Mouse (Mus musculus) hindbrain, embryonic 11.5 days (tissue): ENCODE measurements around the gene Ror2. TPM values are rescaled to one million over a fixed set of nuclear protein-coding genes. Genes with fewer than 3 reads are reported as not detected.
"Not testable (repeated sequence)": the region's sequence is repeated elsewhere in the genome, so short reads cannot be mapped to it uniquely, and the experiment has no call there.

Experiments used
- ATAC-seq: fragments of 200-750 bp; cut with Nextera tagmentation; 2 replicates; pipeline ENCODE4 v1.8.0; 2017; ENCODE audit warnings: mild to moderate bottlenecking, moderate TSS enrichment, moderate library complexity; ENCODE audit not compliant: low FRiP score
- DNase-seq: peaks from one replicate; pipeline ENCODE4 v3.0.0-alpha.2; 2015; ENCODE audit warnings: low spot score
- H3K27ac ChIP-seq: fragments of 300-500 bp; sonication (generic); 2 replicates; pipeline ENCODE4 v1.5.1; 2014; ENCODE audit warnings: mild to moderate bottlenecking, low read depth, low read length
- H3K27me3 ChIP-seq: fragments of 300-500 bp; sonication (generic); 2 replicates; pipeline ENCODE4 v1.6.1; 2014; ENCODE audit warnings: mild to moderate bottlenecking, low read length, moderate library complexity, mixed read lengths; ENCODE audit not compliant: control insufficient read depth, insufficient read depth
- H3K36me3 ChIP-seq: fragments of 300-500 bp; sonication (generic); 2 replicates; pipeline ENCODE4 v1.6.1; 2014; ENCODE audit warnings: mild to moderate bottlenecking, low read length, moderate library complexity, mixed read lengths; ENCODE audit not compliant: control insufficient read depth, insufficient read depth
- H3K4me1 ChIP-seq: fragments of 300-500 bp; sonication (generic); replicated peaks from 2 replicates; pipeline ENCODE4 v1.6.1; 2014; ENCODE audit warnings: low read length, mixed read lengths; ENCODE audit not compliant: control insufficient read depth, insufficient read depth
- H3K4me2 ChIP-seq: fragments of 300-500 bp; sonication (generic); replicated peaks from 2 replicates; pipeline ENCODE4 v1.6.1; 2014; ENCODE audit warnings: mild to moderate bottlenecking, low read depth, low read length
- H3K4me3 ChIP-seq: fragments of 300-500 bp; sonication (generic); 2 replicates; pipeline ENCODE4 v1.5.1; 2014; ENCODE audit warnings: low read depth, low read length
- H3K9ac ChIP-seq: fragments of 300-500 bp; sonication (generic); 2 replicates; pipeline ENCODE4 v1.6.1; 2014; ENCODE audit warnings: low read depth, low read length
- H3K9me3 ChIP-seq: fragments of 300-500 bp; sonication (generic); 2 replicates; pipeline ENCODE4 v1.6.1; 2016; ENCODE audit warnings: low read length; ENCODE audit not compliant: control insufficient read depth
- WGBS: fragments of 180-500 bp; shearing (Covaris S2); extraction: QIAGEN DNeasy Blood & Tissue Kit; methylation state at CpG from one replicate; pipeline ENCODE4 v1.1.7; 2014; 5-methylcytosine and 5-hydroxymethylcytosine counted together
- polyA plus RNA-seq: library from polyadenylated mRNA; unstranded; fragments of >200 nt; fragmentation: Nextera tagmentation; extraction: Ambion mirVana; gene quantifications from 2 replicates; pipeline ENCODE4 v1.2.1, GENCODE M21; 2014

The Ror2 gene
- polyA plus RNA-seq, result 5.4 TPM in 2 replicates

DNA sequence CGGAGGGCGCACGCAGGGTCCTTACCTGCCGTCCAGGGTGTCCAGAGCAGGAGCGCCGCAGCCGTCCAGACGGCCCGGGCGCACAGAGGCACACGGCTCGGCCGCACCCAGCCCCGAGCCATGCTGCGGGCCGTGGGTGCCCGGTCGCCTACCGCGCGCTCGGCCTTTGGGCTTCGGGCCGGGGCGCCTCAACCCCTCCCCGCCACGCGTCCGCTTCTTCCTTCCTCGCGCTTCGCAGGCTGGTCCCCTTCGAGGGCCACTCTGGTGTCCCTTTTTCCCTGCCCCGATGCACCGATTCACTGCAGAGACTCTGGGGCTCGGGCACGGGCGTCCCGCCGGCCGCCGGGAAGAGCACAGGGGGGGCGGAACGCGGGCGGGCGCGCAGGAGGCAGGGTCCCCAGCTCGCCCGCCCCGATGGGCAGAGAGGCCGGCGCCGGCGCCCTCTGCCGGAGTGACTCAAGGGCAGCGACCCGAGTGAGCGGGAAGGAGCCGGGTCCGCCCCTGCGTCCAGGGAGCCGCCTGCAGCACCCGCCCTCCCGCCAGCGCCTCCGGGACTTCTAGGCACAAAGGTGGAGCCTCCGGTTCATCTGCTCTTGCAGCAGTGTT is at the start of gene Ror2:
Ror2 (minus strand) TSS at position 369 of the 606 bp plus-strand sequence.
- H3K4me2 ChIP-seq, result peak within 1 kb of the TSS; percentile 78
- peak; percentile 76 for ATAC-seq
- H3K36me3 ChIP-seq, result no peaks in the 10 kb centered on the region
- H3K4me1 ChIP-seq, result peaks cover 3% of the 10 kb centered on the region; the same call in 1 of the 2 replicates
- H3K4me3 ChIP-seq, result peak within 1 kb of the TSS; percentile 61
- H3K9ac ChIP-seq, result peak within 1 kb of the TSS; percentile 67
- WGBS, result under 1% methylated on average over 66 of the region's 68 CpGs
- peaks cover 7% of the 10 kb centered on the region for H3K27me3 ChIP-seq
- DNase-seq, result peak; percentile 88
- peak within 1 kb of the TSS; percentile 60; the same call in 1 of the 2 replicates for H3K27ac ChIP-seq
- no peaks in the 10 kb centered on the region for H3K9me3 ChIP-seq

DNA sequence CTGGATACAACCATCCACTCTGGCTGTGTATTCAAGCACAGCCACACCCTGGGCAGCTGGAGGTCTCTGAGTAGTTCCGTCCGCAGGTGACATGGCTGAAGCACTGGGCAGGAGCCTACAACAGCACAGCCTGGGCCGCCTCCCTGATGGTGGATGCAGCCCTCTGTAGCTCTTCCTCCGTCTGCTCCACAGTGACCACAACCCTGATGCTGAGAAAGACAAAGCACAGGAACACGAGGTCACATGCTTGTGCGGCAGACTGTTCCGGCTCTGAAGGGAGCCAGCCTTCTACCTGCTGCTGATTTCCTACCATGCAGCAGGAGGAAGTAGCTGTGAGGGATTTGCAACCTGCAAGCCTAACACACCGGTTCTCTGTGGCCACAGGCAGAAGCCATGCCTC is 47.8 kb upstream of the Ror2 start:
- Histone ChIP-seq H3K27me3 (no peaks in the 10 kb centered on the region), H3K27ac (no peak overlapping the region), H3K9me3 (no peaks in the 10 kb centered on the region), H3K4me3 (no peak overlapping the region), H3K9ac (no peak overlapping the region), H3K4me1 (no peaks in the 10 kb centered on the region), H3K36me3 (peaks cover 8% of the 10 kb centered on the region), H3K4me2 (no peak overlapping the region)
- 95% methylated on average over 8 of the region's 8 CpGs for WGBS
- no peak for ATAC-seq
- no peak for DNase-seq

DNA sequence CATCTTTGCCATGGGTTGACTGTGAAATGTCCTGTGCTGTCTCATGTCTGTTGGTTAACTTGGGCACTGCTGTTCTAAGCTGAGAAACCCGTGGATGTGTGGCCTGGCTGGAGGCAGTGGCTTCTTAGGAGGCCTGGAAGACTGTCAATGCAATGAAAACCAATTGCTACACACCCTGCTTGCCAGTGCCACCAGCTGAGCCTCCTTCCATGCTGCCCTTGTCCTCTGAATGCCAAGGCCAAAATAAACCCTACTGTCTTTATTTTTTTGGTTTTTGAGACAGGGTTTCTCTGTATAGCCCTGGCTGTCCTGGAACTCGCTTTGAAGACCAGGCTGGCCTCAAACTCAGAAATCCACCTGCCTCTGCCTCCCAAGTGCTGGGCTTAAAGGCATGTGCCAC is 44.3 kb upstream of the Ror2 start:
- ATAC-seq, result no peak
- 87% methylated on average over 2 of the region's 2 CpGs for WGBS

DNA sequence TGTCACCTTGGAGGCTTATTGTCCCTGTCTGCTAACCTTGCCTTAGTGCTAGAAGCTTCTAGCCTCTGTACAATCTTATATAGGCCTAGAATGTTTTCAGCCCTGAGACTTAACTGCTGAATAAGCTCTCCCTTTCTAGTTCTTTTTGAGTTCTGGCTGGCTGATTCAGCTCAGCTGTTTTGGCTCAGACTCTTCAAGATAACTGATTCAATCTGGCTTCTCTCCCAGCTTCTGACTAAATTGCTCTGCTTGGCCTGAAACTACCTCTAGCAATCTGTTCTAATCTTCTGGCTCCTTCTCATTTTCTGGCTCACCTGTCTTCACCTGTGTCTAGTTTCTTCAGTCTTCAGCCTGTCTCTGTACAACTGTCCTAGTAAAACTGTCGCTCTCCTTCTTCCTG is 39.6 kb upstream of the Ror2 start:
- Histone ChIP-seq H3K36me3 (no peaks in the 10 kb centered on the region), H3K27me3 (no peaks in the 10 kb centered on the region), H3K9ac (no peak overlapping the region), H3K4me1 (no peaks in the 10 kb centered on the region), H3K4me3 (no peak overlapping the region), H3K9me3 (no peaks in the 10 kb centered on the region), H3K27ac (no peak overlapping the region), H3K4me2 (no peak overlapping the region)
- DNase-seq, result no peak
- no peak for ATAC-seq
- WGBS, result 92% methylated on average over 1 of the region's 1 CpGs

More for the DNA sequence above, 44.3 kb upstream of the Ror2 start:
- Histone ChIP-seq H3K27me3 (no peaks in the 10 kb centered on the region), H3K36me3 (peaks cover 3% of the 10 kb centered on the region; the same call in 1 of the 2 replicates), H3K9me3 (no peaks in the 10 kb centered on the region), H3K4me2 (no peak overlapping the region), H3K4me1 (no peaks in the 10 kb centered on the region), H3K27ac (no peak overlapping the region), H3K9ac (no peak overlapping the region), H3K4me3 (no peak overlapping the region)
- DNase-seq, result no peak

DNA sequence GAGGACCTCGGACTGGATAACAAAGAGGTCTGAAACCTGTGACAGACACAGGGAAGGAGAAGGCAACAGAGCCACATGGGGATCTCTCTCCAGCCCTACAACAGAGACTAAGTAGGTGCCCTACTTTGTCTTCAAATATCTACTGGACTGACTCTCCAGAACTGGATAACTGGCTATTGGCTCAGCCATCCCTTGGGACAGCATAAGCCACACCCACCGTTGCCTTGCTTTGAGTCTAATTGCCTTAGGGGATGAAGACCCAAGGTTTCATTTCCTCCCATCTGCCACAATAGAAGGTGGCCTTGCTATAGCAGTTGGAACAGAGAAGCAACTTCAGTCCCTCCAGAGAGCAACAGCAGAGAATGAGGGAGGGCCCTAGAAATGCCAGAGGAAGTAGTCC is 37.7 kb upstream of the Ror2 start:
- no peak overlapping the region for H3K9ac ChIP-seq
- 72% methylated on average over 2 of the region's 2 CpGs for WGBS
- H3K27me3 ChIP-seq, result no peaks in the 10 kb centered on the region
- H3K36me3 ChIP-seq, result no peaks in the 10 kb centered on the region
- no peaks in the 10 kb centered on the region for H3K4me1 ChIP-seq
- no peak for DNase-seq
- no peaks in the 10 kb centered on the region for H3K9me3 ChIP-seq
- no peak for ATAC-seq
- H3K4me2 ChIP-seq, result no peak overlapping the region
- no peak overlapping the region for H3K27ac ChIP-seq
- no peak overlapping the region for H3K4me3 ChIP-seq

DNA sequence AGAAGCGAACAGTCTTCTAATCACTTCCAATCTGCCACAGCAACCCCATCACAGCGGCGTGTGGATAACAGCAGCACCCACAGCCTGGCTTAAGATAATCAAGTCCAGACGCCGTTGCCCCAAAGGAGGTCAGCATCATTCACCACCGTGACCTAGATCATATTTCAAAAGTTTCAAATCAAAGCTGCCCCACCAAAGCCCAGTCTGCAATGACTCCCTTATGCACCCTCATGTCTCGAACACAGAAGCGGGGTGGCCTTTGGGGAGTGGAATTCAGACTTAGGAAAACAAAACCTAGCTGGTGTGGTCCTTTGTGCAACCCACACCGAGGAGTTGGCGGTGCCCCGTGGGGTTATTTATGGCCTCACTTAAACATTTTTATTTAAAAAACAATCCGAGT is 35.0 kb upstream of the Ror2 start:
- 70% methylated on average over 12 of the region's 12 CpGs for WGBS
- no peaks in the 10 kb centered on the region for H3K27me3 ChIP-seq
- no peaks in the 10 kb centered on the region for H3K36me3 ChIP-seq
- H3K4me2 ChIP-seq, result no peak overlapping the region
- no peak overlapping the region for H3K4me3 ChIP-seq
- no peaks in the 10 kb centered on the region for H3K4me1 ChIP-seq
- no peak overlapping the region for H3K27ac ChIP-seq
- no peaks in the 10 kb centered on the region for H3K9me3 ChIP-seq
- no peak for ATAC-seq
- H3K9ac ChIP-seq, result no peak overlapping the region
- DNase-seq, result peak; percentile 11

DNA sequence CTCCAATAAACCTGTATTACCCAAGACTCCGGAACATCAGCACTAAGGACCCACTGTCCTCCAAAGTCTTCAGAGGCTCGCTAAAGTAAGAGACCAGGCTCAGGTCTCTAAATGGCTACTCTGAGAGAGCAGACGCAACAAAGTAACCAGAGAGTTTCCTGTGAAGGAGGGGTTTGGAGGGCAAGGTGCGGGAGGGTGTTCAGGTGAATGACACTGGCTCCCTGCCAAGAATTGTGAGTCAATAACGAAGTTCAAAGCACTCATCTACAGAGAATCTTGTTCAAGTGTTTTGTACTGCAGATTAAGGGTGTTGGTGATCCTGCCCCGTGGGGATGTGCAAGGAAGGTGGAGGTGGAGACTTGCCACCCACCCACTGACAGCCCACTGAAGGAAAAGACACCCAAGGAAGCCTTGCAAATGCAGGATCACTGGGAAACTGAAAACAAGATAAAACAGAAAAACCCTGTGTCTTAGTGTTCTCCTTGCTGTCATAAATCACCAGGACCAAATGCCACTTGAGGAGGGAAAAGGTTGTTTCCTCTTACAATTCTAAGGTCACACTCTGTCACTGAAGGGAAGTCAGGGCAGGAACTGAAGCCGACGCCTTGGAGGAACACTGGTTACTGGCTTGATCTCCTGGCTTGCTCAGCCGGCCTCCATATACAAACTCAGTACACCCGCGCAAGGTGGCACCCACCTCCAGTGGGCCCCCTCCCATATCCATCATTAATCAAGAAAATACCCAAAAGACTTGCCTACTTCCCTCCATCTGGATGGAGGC is 30.8 kb upstream of the Ror2 start:
- no peak for ATAC-seq
- Histone ChIP-seq H3K27ac (no peak overlapping the region), H3K9me3 (no peaks in the 10 kb centered on the region), H3K9ac (no peak overlapping the region), H3K4me3 (no peak overlapping the region), H3K4me2 (no peak overlapping the region), H3K27me3 (no peaks in the 10 kb centered on the region), H3K4me1 (no peaks in the 10 kb centered on the region), H3K36me3 (no peaks in the 10 kb centered on the region)
- no peak for DNase-seq
- WGBS, result 74% methylated on average over 11 of the region's 11 CpGs

DNA sequence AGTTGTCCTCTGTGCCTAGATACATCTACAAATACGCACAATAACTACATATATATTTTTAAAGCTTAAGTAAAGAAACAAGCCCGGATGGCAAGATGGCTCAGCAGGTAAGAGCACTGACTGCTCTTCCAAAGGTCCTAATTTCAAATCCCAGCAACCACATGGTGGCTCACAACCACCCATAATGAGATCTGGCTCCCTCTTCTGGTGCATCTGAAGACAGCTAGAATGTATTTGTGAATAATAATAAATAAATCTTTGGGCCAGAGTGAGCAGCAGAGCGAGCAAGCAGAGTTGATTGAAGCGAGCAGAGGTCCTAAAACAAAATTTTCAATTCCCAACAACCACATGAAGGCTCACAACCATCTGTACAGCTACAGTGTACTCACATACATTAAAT is 29.8 kb upstream of the Ror2 start:
- H3K9ac ChIP-seq, H3K9me3 ChIP-seq, DNase-seq, H3K4me3 ChIP-seq, H3K27me3 ChIP-seq, H3K36me3 ChIP-seq, H3K4me1 ChIP-seq, H3K4me2 ChIP-seq, H3K27ac ChIP-seq, ATAC-seq: not testable (repeated sequence)
- 80% methylated on average over 4 of the region's 4 CpGs for WGBS

DNA sequence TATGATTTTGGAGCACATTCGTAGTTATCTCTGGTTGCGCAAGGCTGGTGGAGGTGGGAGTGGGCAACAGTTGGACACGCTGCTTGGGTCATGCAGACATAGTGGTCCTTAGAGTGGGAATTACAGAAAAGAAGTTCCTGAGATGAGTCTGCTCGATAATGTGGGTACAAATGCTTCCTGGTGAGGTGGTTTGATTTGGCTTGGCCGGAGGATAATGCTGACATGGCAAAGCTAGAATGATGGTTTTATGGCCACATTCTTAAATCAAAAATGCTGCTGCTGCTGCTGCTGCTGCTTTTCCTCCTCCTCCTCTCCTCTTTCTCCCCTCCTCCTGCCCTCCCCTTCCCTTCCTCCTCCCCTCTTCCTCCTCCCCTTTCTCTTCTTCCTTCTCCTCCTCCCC is 24.5 kb upstream of the Ror2 start:
- Histone ChIP-seq H3K9ac (no peak overlapping the region), H3K27ac (no peak overlapping the region), H3K4me3 (no peak overlapping the region), H3K27me3 (no peaks in the 10 kb centered on the region), H3K36me3 (no peaks in the 10 kb centered on the region), H3K4me2 (no peak overlapping the region), H3K9me3 (no peaks in the 10 kb centered on the region), H3K4me1 (no peaks in the 10 kb centered on the region; the same call in 1 of the 2 replicates)
- WGBS, result 89% methylated on average over 5 of the region's 5 CpGs
- ATAC-seq (no peak), DNase-seq (no peak)
